Mouse (Mus musculus) forebrain, embryonic 14.5 days (tissue): ENCODE results near the gene Ddx52. TPM values are rescaled to one million over a fixed set of nuclear protein-coding genes. Genes with fewer than 3 reads are reported as not detected.

ENCODE experiments used
- ATAC-seq: fragments of 200-750 bp; cut with Nextera tagmentation; 2 replicates; pipeline ENCODE4 v1.8.0; 2017; ENCODE audit warnings: mild to moderate bottlenecking, moderate library complexity
- DNase-seq: peaks from one replicate; pipeline ENCODE4 v3.0.0-alpha.2; 2015; ENCODE audit warnings: low spot score
- H3K27ac ChIP-seq: fragments of 300-500 bp; sonication (generic); 2 replicates; pipeline ENCODE4 v1.5.1; 2014; ENCODE audit warnings: low read depth, mild to moderate bottlenecking, control low read depth, low read length, moderate library complexity
- H3K27me3 ChIP-seq: fragments of 300-500 bp; sonication (generic); replicated peaks from 2 replicates; pipeline ENCODE4 v1.6.1; 2014; ENCODE audit warnings: low read length, control low read depth, mixed read lengths; ENCODE audit not compliant: control insufficient read depth, insufficient read depth
- H3K36me3 ChIP-seq: fragments of 300-500 bp; sonication (generic); 2 replicates; pipeline ENCODE4 v1.6.1; 2014; ENCODE audit warnings: low read length, control low read depth; ENCODE audit not compliant: control insufficient read depth, insufficient read depth
- H3K4me1 ChIP-seq: fragments of 300-500 bp; sonication (generic); 2 replicates; pipeline ENCODE4 v1.6.1; 2014; ENCODE audit warnings: antibody characterized with exemption, low read length, control low read depth; ENCODE audit not compliant: control insufficient read depth, insufficient read depth
- H3K4me2 ChIP-seq: fragments of 300-500 bp; sonication (generic); 2 replicates; pipeline ENCODE4 v1.6.1; 2014; ENCODE audit warnings: mild to moderate bottlenecking, control low read depth, low read length
- H3K4me3 ChIP-seq: fragments of 300-500 bp; sonication (generic); 2 replicates; pipeline ENCODE4 v1.5.1; 2014; ENCODE audit warnings: low read depth, low read length, control low read depth
- H3K9ac ChIP-seq: fragments of 300-500 bp; sonication (generic); 2 replicates; pipeline ENCODE4 v1.6.1; 2014; ENCODE audit warnings: mild to moderate bottlenecking, low read length, control low read depth, moderate library complexity
- H3K9me3 ChIP-seq: fragments of 300-500 bp; sonication (generic); replicated peaks from 2 replicates; pipeline ENCODE4 v1.6.1; 2016; ENCODE audit warnings: low read length, control low read depth, mixed read lengths; ENCODE audit not compliant: control insufficient read depth
- WGBS: fragments of 180-500 bp; shearing (Covaris S2); extraction: QIAGEN DNeasy Blood & Tissue Kit; methylation state at CpG from one replicate; pipeline ENCODE4 v1.1.7; 2014; 5-methylcytosine and 5-hydroxymethylcytosine counted together
- polyA plus RNA-seq: library from polyadenylated mRNA; unstranded; fragments of >200 nt; fragmentation: Nextera tagmentation; extraction: Ambion mirVana; gene quantifications from 2 replicates; pipeline ENCODE4 v1.2.1, GENCODE M21; 2014

Gene Ddx52
- polyA plus RNA-seq, 1 experiment from 2014 or later: 33.7 TPM

GRCm38 (mm10) chr11:84001257-84001656, 59.4 kb downstream of the Ddx52 start:
- WGBS: 86% methylated on average over 3 of the region's 3 CpGs
- ATAC-seq: no peak

GRCm38 (mm10) chr11:84003986-84004385, 62.1 kb downstream of the Ddx52 start:
- no peak overlapping the region for H3K27ac ChIP-seq
- H3K4me3 ChIP-seq: no peak overlapping the region
- no peak overlapping the region for H3K4me2 ChIP-seq
- no peaks in the 10 kb centered on the region for H3K4me1 ChIP-seq
- WGBS: 85% methylated on average over 6 of the region's 6 CpGs
- no peak overlapping the region for H3K9ac ChIP-seq
- no peaks in the 10 kb centered on the region for H3K9me3 ChIP-seq
- DNase-seq: no peak
- H3K27me3 ChIP-seq: no peaks in the 10 kb centered on the region
- H3K36me3 ChIP-seq: peaks cover 87% of the 10 kb centered on the region
- ATAC-seq: no peak

More at GRCm38 (mm10) chr11:84001257-84001656, 59.4 kb downstream of the Ddx52 start:
- peaks cover 90% of the 10 kb centered on the region for H3K36me3 ChIP-seq
- H3K9me3 ChIP-seq: no peaks in the 10 kb centered on the region
- DNase-seq: no peak
- no peaks in the 10 kb centered on the region for H3K4me1 ChIP-seq
- no peak overlapping the region for H3K27ac ChIP-seq
- H3K4me3 ChIP-seq: no peak overlapping the region
- H3K9ac ChIP-seq: no peak overlapping the region
- no peaks in the 10 kb centered on the region for H3K27me3 ChIP-seq
- no peak overlapping the region for H3K4me2 ChIP-seq

DNA sequence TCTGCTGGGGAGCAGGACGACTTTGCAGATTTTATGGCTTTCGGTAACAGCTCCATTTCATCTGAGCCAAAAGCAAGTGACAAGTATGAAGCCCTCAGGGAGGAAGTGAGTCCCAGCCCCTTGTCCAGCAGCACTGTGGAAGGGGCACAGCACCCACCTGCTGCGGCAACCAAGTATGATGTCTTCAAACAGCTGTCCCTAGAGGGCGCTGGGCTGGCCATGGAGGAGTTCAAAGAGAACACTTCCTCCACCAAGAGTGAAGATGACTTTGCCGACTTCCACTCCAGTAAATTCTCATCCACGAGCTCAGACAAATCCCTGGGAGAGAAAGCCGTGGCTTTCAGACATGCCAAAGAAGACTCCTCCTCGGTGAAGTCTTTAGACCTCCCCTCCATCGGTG, 67.1 kb downstream of the Ddx52 start:
- peaks cover 60% of the 10 kb centered on the region for H3K36me3 ChIP-seq
- H3K4me2 ChIP-seq: no peak overlapping the region
- no peak overlapping the region for H3K9ac ChIP-seq
- no peak overlapping the region for H3K27ac ChIP-seq
- DNase-seq: no peak
- no peak for ATAC-seq
- no peaks in the 10 kb centered on the region for H3K27me3 ChIP-seq
- H3K9me3 ChIP-seq: no peaks in the 10 kb centered on the region
- no peak overlapping the region for H3K4me3 ChIP-seq
- H3K4me1 ChIP-seq: peaks cover 26% of the 10 kb centered on the region
- whole genome bisulfite sequencing: 84% methylated on average over 9 of the region's 9 CpGs

GRCm38 (mm10) chr11:84010411-84010810, 68.5 kb downstream of the Ddx52 start:
- 50% methylated on average over 9 of the region's 9 CpGs for WGBS
- peaks cover 26% of the 10 kb centered on the region for H3K4me1 ChIP-seq
- no peaks in the 10 kb centered on the region for H3K27me3 ChIP-seq
- no peak for ATAC-seq
- no peak overlapping the region for H3K4me3 ChIP-seq
- no peaks in the 10 kb centered on the region for H3K9me3 ChIP-seq
- no peak overlapping the region for H3K4me2 ChIP-seq
- H3K36me3 ChIP-seq: peaks cover 46% of the 10 kb centered on the region
- H3K9ac ChIP-seq: 0 out of 2 replicates have a peak overlapping the region, but pooled peaks have one; percentile 10
- H3K27ac ChIP-seq: peak overlapping the region; percentile 75
- peak; percentile 54 for DNase-seq

DNA sequence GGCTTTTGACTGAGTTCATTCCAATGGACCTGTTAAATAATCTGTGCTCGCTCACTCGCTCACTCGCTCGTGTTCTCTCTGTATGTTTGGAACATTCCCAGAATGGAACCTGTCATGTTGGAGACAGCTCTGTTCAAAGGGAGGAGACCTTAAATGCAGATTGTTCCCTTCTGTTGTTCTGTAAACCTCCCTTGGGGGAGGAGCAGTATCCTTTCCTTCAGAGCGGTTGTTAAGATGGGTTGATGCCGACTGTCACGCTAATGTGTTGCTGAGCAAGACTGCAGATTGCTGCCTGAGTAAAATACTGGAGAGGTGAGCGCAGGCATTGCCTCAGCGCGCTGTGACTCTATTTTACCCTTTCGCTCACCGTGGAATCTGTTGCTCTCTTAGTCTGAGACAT, 69.2 kb downstream of the Ddx52 start:
- H3K36me3 ChIP-seq: peaks cover 40% of the 10 kb centered on the region
- DNase-seq: peak; percentile 75
- 13% methylated on average over 12 of the region's 12 CpGs for WGBS
- peak overlapping the region; percentile 18 for H3K4me2 ChIP-seq
- peak overlapping the region; percentile 17 for H3K9ac ChIP-seq
- H3K4me3 ChIP-seq: no peak overlapping the region
- H3K27ac ChIP-seq: peak overlapping the region; percentile 75
- no peaks in the 10 kb centered on the region for H3K27me3 ChIP-seq
- H3K9me3 ChIP-seq: no peaks in the 10 kb centered on the region
- H3K4me1 ChIP-seq: peaks cover 26% of the 10 kb centered on the region
- peak; percentile 67 for ATAC-seq

- H3K9ac ChIP-seq: peak overlapping the region; percentile 17
- ATAC-seq (no peak), DNase-seq (peak; percentile 40)
- H3K27me3 ChIP-seq: no peaks in the 10 kb centered on the region
- WGBS: 12% methylated on average over 2 of the region's 2 CpGs
- peaks cover 26% of the 10 kb centered on the region for H3K4me1 ChIP-seq
- H3K9me3 ChIP-seq: no peaks in the 10 kb centered on the region
- peaks cover 36% of the 10 kb centered on the region for H3K36me3 ChIP-seq
- H3K4me3 ChIP-seq: no peak overlapping the region
- H3K4me2 ChIP-seq: peak overlapping the region; percentile 18
- H3K27ac ChIP-seq: peak overlapping the region; percentile 75
These were observed 69.7 kb downstream of the Ddx52 start for GRCm38 (mm10) chr11:84011576-84011975.

Other genes with a start within 250 kb of the Ddx52 start
- not detected in 2 replicates for gene Wfdc17, start 238.1 kb upstream of the Ddx52 start, polyA plus RNA-seq
- not detected in 2 replicates for gene Wfdc18, start 233.0 kb upstream of the Ddx52 start, polyA plus RNA-seq
- gene Wfdc21, start 195.1 kb upstream of the Ddx52 start, polyA plus RNA-seq: not detected in 2 replicates
- 27.8 and 29.7 TPM in 2 replicates for gene Heatr6, start 188.4 kb upstream of the Ddx52 start, polyA plus RNA-seq
- gene Hnf1b, start 92.0 kb upstream of the Ddx52 start, polyA plus RNA-seq: 0.09 and 0.14 TPM in 2 replicates
- 24.3 and 28.7 TPM in 2 replicates for gene Synrg, start 22.4 kb downstream of the Ddx52 start, polyA plus RNA-seq
- gene Dusp14, start 127.2 kb downstream of the Ddx52 start, polyA plus RNA-seq: 33.3 and 45.7 TPM in 2 replicates
- 34.1 and 35.1 TPM in 2 replicates for gene Tada2a, start 187.5 kb downstream of the Ddx52 start, polyA plus RNA-seq
- gene Acaca, start 187.6 kb downstream of the Ddx52 start, polyA plus RNA-seq: 24.3 and 32.1 TPM in 2 replicates
- not detected in 2 replicates for gene Gm11437, start 225.4 kb downstream of the Ddx52 start, polyA plus RNA-seq